Mouse (Mus musculus) cerebellum, adult 18-20 months (tissue): ENCODE data around the gene Kif24.

Experiments used
- DNase-seq, 2 experiments: peaks; one replicate each; pipeline ENCODE4 v3.0.0; 2021

The Kif24 gene

DNA sequence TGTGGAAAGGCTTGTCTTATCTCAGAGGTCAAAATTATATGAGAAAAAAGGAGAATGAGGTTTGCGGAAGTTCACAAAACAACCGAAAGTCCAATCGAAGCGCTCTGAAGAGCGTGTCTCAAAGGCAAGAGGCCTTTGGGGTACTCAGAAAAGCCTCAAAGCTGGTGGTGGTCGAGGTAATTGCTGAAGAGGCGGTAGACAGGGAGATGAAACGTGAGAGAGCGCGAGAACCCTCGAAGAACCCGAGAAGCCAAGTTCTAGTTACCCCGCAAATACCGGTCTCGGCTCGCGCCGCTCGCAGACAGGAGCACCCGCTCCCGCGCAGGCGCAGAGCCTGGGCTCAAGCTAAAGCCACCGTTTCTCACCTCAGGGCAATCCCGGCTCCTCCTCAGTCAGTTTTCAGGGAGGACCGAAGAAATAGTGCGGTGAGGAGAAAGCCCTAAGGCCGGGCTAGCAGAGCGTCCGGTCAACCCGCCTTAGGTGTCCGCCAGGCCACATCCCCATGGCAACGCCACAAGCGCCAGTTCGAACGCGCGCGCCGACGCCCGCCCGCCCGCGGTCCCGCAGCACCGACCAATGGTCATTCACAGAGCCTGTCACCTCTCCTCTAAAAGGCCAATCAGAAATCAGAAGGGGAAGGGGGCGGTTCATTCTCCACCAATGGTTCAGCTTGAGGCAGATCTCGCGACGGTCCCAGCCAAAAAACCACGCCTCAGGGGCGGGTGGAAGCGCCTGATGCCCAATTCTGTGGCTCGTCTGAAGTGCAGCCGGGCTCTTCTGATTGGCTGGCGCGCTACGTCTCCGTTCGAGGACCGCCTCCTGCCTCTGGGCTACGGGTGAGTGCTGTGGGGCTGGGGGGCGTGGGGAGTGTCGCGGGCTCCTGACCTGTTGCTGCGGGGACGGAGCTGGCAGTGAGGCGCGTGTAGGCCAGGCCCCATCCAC, at the start of gene Kif24, which contains the start of gene Nudt2:
TSS of gene Kif24 (minus strand) at position 543 of the 942 bp plus-strand sequence.
TSS of gene Nudt2 (plus strand) at position 807 of the 942 bp plus-strand sequence.
- DNase-seq = peak; percentile 95 to 100

DNA sequence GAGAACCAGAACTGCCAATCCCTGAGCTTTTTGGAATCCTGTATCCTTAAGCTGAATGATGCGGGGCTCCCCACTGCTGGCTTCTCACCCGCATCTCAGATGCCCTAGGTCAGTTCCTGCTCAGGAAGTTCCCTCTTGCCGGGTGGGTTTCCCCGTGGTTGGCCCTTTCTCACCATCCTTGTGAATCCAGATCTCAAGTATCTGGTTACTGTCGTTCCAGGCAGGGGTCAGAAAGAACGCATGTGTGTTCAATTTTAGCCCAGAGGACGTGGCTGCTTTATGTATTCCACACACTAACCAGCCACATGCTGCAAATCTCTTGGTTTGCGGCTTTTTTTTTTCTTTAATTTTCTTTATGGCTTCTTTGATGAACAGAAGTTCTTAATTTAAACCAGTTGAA, 49.0 kb upstream of the Kif24 start:
- no peak for DNase-seq

DNA sequence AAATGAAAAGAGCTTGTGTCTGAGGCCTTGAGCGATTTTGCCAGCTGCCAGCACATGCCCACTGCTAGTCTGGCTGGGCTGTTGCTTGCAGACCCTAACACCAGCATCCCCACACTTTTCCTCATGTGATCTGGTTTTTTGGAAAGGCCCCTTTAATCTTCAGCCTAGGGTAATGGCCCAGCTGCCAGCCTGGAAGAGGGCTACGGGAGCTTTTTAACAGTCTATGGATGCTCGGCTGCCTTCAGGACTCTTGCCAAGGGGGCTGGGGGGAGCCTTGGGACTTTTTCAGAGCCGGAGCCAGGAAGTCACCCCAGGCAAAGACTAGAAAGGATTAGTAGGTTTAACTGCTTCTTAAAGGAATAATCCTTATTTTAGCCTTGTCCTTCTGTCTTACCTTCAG, 48.6 kb upstream of the Kif24 start:
- no peak for DNase-seq

DNA sequence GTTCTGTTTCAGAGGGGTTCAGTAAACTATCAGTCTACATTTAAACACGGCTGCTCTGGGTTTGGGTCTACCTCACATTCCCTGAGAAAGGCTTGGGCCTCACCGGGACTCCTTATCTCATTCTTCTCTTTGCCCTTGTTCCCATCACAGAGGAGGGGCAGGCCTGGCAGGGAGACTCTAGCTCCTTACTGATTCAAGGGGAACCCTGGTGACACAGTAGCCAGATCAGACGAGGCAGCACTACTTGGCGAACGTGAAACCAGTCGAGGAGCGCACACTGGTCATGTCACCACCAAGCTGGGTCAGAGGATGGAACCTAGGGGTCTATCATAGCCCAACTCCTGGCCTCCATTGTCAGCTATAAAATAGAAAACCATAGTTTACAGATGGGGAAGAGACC, 43.3 kb upstream of the Kif24 start:
- no peak for DNase-seq

DNA sequence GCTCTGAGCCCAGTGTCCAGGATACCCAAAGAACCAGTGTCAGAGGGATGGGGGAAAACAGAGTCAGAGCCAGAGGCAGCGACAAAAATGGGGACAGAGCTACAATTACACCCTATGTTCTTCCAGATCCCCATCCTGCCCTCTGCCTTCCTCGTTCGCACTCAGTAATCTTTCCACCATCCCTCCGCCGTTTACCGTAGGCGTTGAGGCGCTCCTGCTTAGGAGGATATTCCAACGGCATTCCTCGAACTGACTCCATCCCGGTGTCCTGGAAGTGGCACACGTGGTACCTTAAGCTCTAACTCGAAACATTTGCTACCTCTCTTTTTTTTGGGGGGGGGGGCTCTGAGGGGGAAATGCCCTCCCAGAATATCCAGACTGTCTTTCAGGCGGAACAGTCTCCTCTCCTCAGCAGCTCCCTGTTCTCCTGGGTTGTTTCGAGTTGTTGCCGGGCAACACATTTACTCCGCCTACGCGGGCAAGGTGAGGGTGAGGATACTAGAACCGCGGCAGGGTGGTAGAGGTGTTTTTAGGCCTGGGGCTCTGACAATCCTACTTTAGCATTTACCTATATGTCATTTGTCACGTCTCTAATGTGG, 42.7 kb upstream of the Kif24 start:
- DNase-seq = no peak

DNA sequence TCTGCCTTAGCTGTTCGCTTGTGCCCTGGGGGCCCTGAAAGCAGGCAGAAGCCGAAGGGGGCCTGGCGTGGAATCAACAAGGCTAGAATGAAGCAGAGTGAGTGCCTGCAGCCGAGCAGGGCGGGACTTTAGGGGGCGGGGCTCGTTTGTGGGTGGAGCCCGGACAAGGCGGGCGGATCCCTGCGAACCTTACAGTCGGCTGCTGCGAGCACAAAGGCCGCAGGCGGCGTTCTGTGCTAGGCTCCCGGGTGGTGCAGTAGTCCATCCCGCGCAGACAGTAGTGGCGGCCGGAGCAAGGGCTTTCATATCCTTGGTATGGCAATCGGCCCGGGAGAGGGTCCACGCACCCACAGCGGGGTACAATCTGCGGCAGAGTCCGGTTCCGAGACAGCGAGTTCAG, 42.2 kb upstream of the Kif24 start:
- DNase-seq = peak; percentile 87 to 88

DNA sequence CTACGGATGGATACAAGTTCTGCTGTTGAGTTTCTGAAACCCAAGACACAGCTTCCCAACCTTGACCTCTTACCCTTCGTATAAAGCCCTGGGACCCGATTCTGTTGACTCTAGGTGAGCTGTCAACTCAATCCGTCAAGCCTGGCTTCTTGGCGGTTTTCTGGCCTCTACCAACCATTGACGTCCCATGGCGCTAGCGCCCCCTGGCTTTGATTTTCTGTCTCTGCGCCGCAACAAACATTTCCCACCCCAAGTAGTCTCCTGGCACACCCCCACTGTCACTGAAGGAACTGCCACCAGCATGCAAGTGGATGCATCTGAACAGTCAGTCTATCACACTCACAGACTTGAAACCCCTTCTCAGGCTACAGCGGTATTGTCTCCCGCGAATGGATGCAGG, 41.5 kb upstream of the Kif24 start:
- DNase-seq = peak; percentile 54 to 67

DNA sequence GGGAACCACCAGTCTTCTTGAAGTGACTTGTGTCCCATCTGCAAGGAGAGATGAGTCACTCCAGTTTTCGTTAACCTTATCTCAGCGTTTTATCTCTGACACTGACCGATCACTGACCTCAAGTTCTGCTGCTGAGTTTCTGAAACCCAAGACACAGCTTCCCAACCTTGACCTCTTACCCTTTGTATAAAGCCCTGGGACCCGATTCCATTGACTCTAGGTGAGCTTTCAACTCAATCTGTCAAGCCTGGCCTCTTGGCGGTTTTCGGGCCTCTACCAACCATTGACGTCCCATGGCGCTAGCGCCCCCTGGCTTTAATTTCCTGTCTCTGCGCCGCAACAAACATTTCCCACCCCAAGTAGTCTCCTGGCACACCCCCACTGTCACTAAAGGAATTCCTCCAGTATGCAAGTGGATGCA, 40.5 kb upstream of the Kif24 start:
- no peak for DNase-seq

DNA sequence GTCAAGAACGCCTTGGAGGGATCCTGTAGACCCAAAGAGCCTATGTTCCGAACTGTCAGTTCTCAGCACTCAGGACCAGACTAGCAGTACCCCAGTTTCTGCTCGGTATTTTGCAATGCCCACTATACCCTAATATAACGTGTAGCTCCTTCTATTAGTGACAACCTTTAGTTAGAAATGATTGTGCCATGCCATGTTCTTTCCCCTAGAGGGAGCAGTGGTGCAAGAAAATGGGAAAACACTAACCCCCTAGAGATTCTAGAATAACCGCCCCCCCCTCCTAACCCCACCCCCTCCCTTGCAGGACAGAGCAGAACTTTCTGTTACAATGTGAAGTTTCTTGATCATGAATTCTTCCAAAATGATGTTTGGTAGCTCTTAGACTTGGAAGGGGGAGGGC, 39.6 kb upstream of the Kif24 start:
- no peak for DNase-seq

DNA sequence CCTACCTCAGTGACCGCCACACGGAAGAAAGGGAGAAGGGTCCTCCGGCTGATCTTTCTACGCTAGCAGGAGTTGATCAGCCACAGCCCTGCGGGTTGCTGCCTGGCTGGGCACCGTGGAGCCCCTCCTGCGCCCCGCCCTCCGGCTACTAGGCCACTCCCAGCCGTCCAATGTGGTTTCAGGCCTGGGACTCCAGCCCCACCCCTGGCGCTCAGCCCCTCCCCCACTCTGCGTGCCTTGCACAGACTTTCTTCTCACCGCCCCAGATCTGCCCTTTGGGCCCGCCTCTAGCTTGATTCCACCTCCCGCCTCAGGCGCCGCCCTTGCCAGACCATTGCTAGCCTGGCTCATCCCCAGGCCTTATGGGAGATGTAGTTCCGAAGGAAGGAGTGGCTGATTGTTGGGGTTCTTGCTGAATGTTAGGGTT, 38.3 kb upstream of the Kif24 start, which contains the start of gene AI464131:
TSS of gene AI464131 (minus strand) at position 91 of the 427 bp plus-strand sequence.
- DNase-seq = peak; percentile 93 to 98

DNA sequence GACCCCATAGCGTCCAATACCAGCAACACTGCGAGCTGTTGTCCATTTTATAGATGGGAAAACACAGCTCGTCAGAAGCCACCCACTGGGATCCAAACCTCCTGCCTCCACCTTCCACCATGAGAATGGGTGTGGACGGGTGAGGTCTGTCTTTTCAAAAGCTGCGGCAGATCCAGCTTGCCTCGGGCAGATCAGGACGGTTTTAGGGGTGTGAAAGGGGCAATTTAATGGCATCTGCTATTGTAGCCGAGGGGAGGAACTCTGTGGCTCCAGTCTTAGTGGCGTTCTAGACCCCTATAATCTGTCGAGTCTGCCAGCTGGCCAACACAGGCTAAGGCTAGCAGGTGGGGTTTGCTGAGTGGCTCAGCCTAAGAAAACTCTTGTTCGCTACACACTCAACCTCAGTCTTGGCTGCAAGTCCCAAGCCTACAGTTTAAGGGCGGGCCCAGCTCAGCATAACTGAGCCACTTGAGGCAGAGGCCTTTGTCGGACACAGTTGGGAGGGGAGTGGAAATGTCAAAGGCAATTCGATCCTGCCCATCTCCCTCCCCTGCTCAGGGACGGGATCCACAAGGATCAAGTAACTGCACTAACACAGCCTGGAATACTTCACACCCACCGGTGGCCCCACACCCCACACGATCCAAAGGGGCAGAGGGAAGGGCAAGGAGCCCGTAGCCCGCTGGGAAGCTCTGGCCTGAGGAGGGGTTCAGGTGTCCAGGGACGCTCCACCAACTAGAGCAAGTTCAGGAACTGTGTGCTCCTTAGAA, 37.7 kb upstream of the Kif24 start:
- no peak for DNase-seq

DNA sequence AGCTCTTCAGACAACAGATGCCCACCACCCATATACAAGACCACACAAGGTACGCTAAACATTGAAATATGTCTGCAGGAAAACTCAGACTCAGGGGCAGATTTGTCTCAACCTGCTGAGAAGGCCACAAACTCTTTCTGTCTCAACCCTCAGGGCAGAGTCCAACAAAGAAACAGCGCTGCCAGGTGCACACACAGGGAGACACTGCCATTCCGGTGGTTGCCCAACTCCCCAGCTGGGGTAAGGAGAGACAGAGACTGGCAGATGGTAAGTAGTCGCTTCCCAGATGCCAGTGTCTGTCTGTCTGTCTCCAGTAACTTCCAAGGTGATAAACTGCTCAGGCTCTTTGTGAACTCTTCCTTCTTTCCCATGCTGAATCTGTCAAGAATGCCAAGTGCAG, 36.1 kb upstream of the Kif24 start:
- no peak for DNase-seq

DNA sequence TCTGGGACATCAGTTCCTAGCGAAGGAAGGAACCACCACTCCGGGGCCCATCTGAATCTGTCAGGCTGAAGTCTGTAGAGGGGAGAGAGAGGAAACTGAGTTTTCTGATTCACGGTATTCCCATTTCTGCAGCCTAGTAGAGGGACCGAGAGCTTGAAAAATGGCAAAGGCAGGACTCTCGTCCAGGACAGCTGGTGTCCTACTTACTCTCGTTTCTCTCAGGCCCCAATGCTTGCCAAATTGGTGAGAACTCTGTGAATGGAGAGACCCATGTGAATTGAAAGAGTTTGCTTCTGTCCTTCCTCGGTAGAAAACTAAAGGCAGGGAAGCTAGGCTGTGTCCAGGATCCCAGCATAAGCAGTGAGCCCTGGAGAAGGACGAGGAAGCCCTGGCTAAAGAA, 34.9 kb upstream of the Kif24 start:
- no peak for DNase-seq

DNA sequence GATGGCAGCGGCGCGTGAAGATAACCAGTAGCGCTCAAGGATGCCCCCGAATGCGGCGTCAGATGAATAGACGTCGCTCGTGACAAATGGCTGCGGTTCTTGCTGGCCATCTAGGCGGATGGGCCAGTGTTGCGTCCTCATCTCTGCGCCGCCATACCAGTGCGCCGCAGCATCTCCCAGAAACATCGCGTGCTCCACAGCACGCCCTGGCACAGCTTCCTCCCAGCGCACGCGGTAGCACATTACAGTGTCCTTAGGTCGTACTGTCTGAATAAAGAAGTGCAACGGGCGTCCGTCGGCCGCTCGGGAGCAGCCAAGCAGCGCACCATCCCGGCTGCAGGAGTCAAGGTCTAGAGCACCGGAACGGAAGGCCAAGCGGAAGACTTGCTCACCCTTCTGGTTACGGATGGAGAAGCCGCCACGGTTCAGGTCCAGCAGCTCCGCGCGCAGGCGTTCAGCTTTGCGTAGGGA, 34.3 kb upstream of the Kif24 start:
- DNase-seq = no peak

DNA sequence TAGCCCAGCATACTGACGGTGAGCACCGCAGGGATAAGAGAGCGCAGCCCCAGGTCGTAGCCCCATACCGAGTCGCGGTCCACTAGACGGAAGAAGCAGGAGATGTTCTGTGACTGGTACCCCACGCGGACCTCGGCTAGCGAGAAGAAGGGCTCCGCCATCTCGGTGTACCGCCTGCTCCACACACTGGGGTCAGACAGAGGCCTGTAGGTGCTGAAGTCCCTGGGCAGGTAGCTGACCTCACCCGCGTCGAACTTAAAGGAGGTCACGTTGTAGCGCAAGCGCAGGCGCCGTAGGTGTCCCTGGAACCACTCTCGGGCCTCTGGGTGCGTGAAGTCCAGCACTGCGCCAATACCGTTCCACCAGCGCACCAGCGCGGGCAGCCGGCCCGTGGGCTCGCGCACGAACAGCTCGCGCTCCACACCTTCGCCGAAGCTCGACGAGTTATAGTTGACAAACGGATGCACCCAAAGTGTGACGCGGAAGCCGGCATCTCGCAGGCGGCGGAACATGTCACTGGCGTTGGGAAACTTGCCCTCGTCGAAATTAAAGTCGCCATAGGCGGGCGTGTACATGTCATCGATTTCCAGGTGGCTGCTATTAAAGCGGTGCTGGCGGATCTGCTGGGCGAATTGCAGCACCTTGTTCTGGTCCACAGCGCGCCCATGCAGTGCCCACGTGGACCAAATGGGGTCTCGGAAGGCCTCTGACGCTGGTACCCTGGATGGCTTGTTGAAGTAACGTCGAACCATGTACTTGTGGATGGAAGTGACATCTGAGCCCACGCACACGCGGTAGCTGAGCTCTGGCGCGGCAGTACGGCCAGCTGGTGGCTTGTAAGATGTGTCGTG, 33.5 kb upstream of the Kif24 start:
- DNase-seq = no peak

DNA sequence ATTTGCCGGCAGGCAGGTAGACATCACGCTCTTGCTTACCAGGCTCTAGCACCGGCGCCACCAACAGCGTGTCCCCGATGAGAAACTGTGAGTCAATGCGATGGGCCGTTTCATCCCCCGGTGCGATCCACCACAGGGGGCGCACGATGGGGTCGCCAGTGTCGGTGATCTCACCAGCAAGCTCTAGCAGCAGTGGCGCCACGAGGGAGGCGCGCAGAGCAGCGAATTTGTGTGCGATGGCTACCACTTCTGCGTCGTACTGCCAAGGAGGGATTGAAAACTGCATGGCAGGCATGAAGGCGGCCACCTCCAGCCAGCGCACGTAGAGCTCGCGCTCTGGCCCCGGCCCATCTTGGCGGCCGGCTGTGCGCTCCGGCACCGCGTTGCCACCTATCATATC, 32.9 kb upstream of the Kif24 start:
- no peak for DNase-seq

DNA sequence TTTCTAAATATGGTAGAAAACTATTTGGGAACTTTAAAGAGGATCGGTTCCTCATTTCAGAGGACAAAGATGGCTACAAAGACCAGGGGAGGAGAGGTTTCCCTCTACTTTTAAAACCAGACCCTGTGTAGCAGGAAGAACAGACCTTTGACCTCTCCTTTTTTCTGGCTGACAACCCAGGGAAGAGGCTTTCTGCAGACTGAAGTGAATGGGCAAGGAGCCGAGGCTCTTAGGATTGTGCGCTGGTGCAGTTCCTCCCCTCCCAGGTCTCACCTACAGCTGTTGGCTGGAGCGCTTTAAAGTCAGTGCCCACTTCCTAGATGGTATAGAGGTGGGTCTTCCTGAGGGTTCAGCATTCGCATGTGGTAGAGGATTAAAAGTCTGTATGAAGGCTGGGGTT, 32.4 kb upstream of the Kif24 start:
- no peak for DNase-seq

DNA sequence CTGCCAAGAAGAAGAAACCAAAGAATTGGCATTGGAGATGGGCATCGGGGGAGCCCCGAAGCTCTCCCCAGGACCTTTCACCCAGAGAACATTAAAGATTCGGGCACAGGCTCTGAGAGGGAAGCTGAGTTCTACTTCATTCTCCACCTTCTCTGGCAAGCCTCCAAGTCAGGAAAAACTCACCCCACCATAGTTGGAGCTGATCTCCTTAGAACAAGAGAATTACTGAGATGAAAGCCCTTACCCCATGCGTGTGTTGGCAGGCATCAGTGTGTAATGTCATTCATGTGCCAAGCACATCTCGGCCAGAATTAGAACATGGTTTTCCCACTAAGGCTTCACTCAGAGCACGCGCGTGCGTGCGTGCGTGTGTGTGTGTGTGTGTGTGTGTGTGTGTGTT, 31.2 kb upstream of the Kif24 start:
- DNase-seq = no peak

DNA sequence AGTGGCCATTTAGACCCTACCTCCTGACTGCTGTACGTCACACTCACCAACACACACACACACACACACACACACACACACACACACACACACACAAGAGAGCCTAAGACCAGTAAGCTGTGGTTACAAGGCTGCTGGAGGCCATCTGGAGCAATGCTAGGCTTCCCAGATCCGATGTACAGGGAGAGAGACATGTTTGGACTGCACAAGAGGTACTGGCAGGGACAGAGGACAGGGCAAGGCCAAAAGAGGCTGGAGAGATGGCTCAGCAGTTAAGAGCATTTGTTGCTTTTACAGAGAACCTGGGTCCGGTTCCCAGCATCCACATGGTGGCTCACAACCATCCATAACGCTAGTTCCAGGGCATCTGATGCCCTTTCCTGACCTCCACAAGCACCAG, 30.4 kb upstream of the Kif24 start:
- DNase-seq = no peak

DNA sequence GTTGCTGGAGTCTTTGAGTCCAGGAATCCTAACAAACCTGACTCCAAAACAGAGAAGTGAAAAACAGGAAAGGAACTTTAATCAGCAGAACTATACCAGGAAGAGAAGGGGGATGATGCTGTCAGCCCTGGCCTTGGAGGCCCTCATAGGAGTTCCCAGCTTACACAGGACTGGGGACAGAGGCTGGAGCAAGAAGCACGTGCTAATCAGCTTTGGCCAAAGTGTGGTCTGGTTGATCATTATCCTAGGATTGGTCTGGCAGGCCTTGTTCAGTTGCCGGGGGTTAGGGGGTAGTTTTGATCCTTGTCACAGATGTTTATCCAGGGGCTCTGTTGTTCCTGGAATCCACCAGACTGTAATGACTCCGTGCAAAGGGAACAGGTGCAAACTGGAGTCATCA, 29.7 kb upstream of the Kif24 start:
- DNase-seq = no peak

DNA sequence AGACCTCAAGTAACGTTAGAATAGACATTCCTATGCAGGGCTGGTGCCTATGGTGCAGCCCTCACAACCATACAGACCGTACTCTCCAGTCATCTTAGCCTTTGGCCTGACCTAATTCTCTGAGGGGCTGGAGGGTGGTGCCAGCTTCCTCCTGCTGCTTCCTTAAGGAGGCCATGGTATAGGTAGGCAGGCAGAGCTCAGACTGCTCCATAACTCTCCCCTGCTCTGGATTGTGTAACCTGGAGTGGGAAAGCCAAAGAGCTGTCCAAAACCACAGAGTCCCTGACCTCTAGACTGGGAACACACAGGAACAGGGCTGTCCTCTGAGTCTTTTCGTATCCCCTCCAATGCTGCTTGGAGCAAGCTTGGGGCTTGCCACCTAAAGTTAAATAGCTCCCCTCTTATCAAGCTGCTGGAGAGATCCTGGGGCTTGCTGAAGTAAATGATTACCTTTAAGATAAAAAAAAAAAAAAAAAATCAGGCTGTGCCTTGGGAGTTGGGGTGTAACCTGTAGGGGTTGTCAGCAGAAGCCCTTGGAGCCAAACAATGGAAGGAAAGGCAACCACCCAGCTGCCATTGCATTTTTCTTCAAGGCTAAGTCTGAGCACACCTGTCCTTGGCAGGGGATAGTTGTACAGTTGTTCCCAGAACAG, 28.9 kb upstream of the Kif24 start:
- DNase-seq = no peak

DNA sequence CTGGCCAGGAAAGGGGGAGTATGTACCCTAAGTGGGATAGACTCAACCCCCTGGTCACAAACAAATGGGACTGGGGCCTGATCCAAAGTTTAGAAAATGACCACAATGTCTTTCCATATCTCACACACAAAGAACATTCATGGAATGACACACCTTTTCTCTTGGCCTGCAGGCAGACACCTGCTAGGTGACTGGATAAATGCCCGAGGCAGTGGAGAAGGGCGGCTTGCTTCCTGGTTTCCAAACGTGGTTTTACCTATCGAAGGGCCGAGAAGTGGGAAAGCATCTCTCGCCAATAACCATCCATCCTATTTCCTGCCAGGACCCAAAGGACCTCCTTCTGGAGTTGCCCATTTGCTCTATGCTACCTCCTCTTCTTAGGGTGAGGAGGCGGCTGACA, 28.3 kb upstream of the Kif24 start:
- no peak for DNase-seq
